Mouse (Mus musculus) liver, embryonic 14.5 days (tissue): Measurements from ENCODE around the gene 4931406P16Rik. TPM values are rescaled to one million over a fixed set of nuclear protein-coding genes. Genes with fewer than 3 reads are reported as not detected.

ENCODE experiments used
- ATAC-seq: fragments of 200-750 bp; cut with Nextera tagmentation; 2 replicates; pipeline ENCODE4 v1.8.0; 2017; ENCODE audit warnings: moderate number of reproducible peaks, mild to moderate bottlenecking, moderate library complexity; ENCODE audit not compliant: insufficient read depth
- DNase-seq, 3 experiments: peaks; one replicate each; pipeline ENCODE4 v3.0.0-alpha.2; 2012 to 2013; ENCODE audit warnings: low read depth in 3 of 3, low spot score in 3 of 3
- H3K27ac ChIP-seq: fragments of 300-500 bp; sonication (generic); 2 replicates; pipeline ENCODE4 v1.5.1; 2014; ENCODE audit warnings: moderate library complexity, mild to moderate bottlenecking, control low read depth, inconsistent platforms
- H3K27me3 ChIP-seq: fragments of 300-500 bp; sonication (generic); 2 replicates; pipeline ENCODE4 v1.6.1; 2014; ENCODE audit warnings: mild to moderate bottlenecking, low read length, moderate library complexity; ENCODE audit not compliant: control insufficient read depth, insufficient read depth
- H3K36me3 ChIP-seq: fragments of 300-500 bp; sonication (generic); replicated peaks from 2 replicates; pipeline ENCODE4 v1.6.1; 2014; ENCODE audit warnings: low read depth; ENCODE audit not compliant: control insufficient read depth, insufficient read depth
- H3K4me1 ChIP-seq, 2 experiments: fragments of 200-500 bp in 1 of 2; fragments of 300-500 bp in 1 of 2; sonication (generic) in 1 of 2; replicated peaks; 2 replicates each; pipeline ENCODE4 v1.6.1; 2012 to 2014; ENCODE audit warnings: antibody characterized with exemption in 1 of 2, inconsistent platforms in 1 of 2, low read length in 1 of 2; ENCODE audit not compliant: control insufficient read depth in 2 of 2, insufficient read depth in 2 of 2
- H3K4me2 ChIP-seq: fragments of 300-500 bp; sonication (generic); 2 replicates; pipeline ENCODE4 v1.6.1; 2014; ENCODE audit warnings: low read depth, mild to moderate bottlenecking, control low read depth, moderate library complexity
- H3K4me3 ChIP-seq, 2 experiments: fragments of 200-500 bp in 1 of 2; fragments of 300-500 bp in 1 of 2; sonication (generic) in 1 of 2; 2 replicates each; pipeline ENCODE4 v1.5.1; 2012 to 2014; ENCODE audit warnings: low read depth in 2 of 2, low read length in 2 of 2, mild to moderate bottlenecking in 2 of 2, control low read depth in 1 of 2, inconsistent platforms in 1 of 2, moderate library complexity in 1 of 2; ENCODE audit not compliant: insufficient read depth in 1 of 2
- H3K9ac ChIP-seq: fragments of 300-500 bp; sonication (generic); replicated peaks from 2 replicates; pipeline ENCODE4 v1.6.1; 2014; ENCODE audit warnings: mild to moderate bottlenecking, control low read depth, moderate library complexity
- H3K9me3 ChIP-seq: fragments of 300-500 bp; sonication (generic); 2 replicates; pipeline ENCODE4 v1.6.1; 2016; ENCODE audit warnings: low read length, mixed read lengths; ENCODE audit not compliant: control insufficient read depth
- CTCF ChIP-seq: IDR thresholded peaks from 2 replicates; pipeline ENCODE4 v1.5.1; 2016; ENCODE audit warnings: antibody characterized with exemption, low read depth, control low read depth
- EP300 ChIP-seq: IDR thresholded peaks from 2 replicates; pipeline ENCODE4 v1.6.1; 2016; ENCODE audit warnings: antibody characterized with exemption, low read depth
- WGBS: fragments of 180-500 bp; shearing (Covaris S2); extraction: QIAGEN DNeasy Blood & Tissue Kit; methylation state at CpG from one replicate; pipeline ENCODE4 v1.1.7; 2014; ENCODE audit not compliant: insufficient replicate concordance; 5-methylcytosine and 5-hydroxymethylcytosine counted together
- polyA plus RNA-seq, 2 experiments: library from polyadenylated mRNA; depleted of rRNA in 1 of 2; stranded (reverse) in 1 of 2; unstranded in 1 of 2; fragments of >200 nt; fragmentation: Nextera tagmentation in 1 of 2; extraction: Ambion mirVana in 1 of 2; gene quantifications; 2 replicates each; pipeline versions ENCODE4 v1.2.1 to v1.2.3; 2012 to 2014

The 4931406P16Rik gene
- polyA plus RNA-seq, 2 experiments: 10.1 to 13.9 TPM

GRCm38 (mm10) chr7:34292633-34293032, 20.7 kb downstream of the 4931406P16Rik start:
- peaks cover 0 to 8% of the 10 kb centered on the region in 2 experiments; a peak in 3 of 4 replicates for H3K4me1 ChIP-seq
- H3K4me3 ChIP-seq: no peak overlapping the region
- TF ChIP-seq CTCF (no peak), EP300 (no peak)
- 84% methylated on average over 2 of the region's 2 CpGs for WGBS
- H3K27ac ChIP-seq: no peak overlapping the region
- no peaks in the 10 kb centered on the region for H3K36me3 ChIP-seq
- DNase-seq: no peak
- ATAC-seq: no peak
- H3K4me2 ChIP-seq: no peak overlapping the region
- no peaks in the 10 kb centered on the region for H3K27me3 ChIP-seq
- H3K9ac ChIP-seq: no peak overlapping the region
- no peaks in the 10 kb centered on the region for H3K9me3 ChIP-seq

GRCm38 (mm10) chr7:34291265-34291664, 22.1 kb downstream of the 4931406P16Rik start:
- no peak for TF ChIP-seq CTCF
- no peak for TF ChIP-seq EP300
- Histone ChIP-seq H3K4me2 (no peak overlapping the region), H3K4me1 (peaks cover 0 to 8% of the 10 kb centered on the region in 2 experiments; a peak in 3 of 4 replicates), H3K9me3 (no peaks in the 10 kb centered on the region), H3K9ac (no peak overlapping the region), H3K27ac (no peak overlapping the region), H3K4me3 (no peak overlapping the region), H3K27me3 (no peaks in the 10 kb centered on the region), H3K36me3 (no peaks in the 10 kb centered on the region)
- no peak for DNase-seq
- ATAC-seq: no peak
- WGBS: 0% methylated on average over 1 of the region's 1 CpGs

GRCm38 (mm10) chr7:34290450-34291151, 22.8 kb downstream of the 4931406P16Rik start:
- Histone ChIP-seq H3K27ac (no peak overlapping the region), H3K9me3 (no peaks in the 10 kb centered on the region), H3K36me3 (peaks cover under 1% of the 10 kb centered on the region; the same call in 1 of the 2 replicates), H3K9ac (no peak overlapping the region), H3K27me3 (no peaks in the 10 kb centered on the region), H3K4me3 (no peak overlapping the region), H3K4me1 (peaks cover 0 to 6% of the 10 kb centered on the region in 2 experiments; a peak in 2 of 4 replicates), H3K4me2 (no peak overlapping the region)
- ATAC-seq (no peak), DNase-seq (no peak)
- TF ChIP-seq CTCF: no peak
- TF ChIP-seq EP300: no peak

GRCm38 (mm10) chr7:34277656-34278055, 35.7 kb downstream of the 4931406P16Rik start:
- Histone ChIP-seq H3K27ac (no peak overlapping the region), H3K4me3 (no peak overlapping the region), H3K36me3 (no peaks in the 10 kb centered on the region), H3K27me3 (no peaks in the 10 kb centered on the region), H3K4me1 (no peaks in the 10 kb centered on the region), H3K9me3 (no peaks in the 10 kb centered on the region), H3K4me2 (no peak overlapping the region), H3K9ac (no peak overlapping the region)
- no peak for TF ChIP-seq CTCF
- no peak for ATAC-seq
- no peak for DNase-seq
- WGBS: 84% methylated on average over 2 of the region's 2 CpGs

- 81% methylated on average over 3 of the region's 3 CpGs for WGBS
- Histone ChIP-seq H3K4me1 (no peaks in the 10 kb centered on the region), H3K4me3 (no peak overlapping the region), H3K9ac (no peak overlapping the region), H3K27ac (no peak overlapping the region), H3K36me3 (no peaks in the 10 kb centered on the region), H3K4me2 (no peak overlapping the region), H3K27me3 (no peaks in the 10 kb centered on the region), H3K9me3 (no peaks in the 10 kb centered on the region)
- no peak for DNase-seq
- TF ChIP-seq CTCF (no peak), EP300 (no peak)
- no peak for ATAC-seq
These were observed 37.3 kb downstream of the 4931406P16Rik start for GRCm38 (mm10) chr7:34276066-34276465.
